Mouse (Mus musculus): ENCODE results near the gene Smg6. TPM values are rescaled to one million over a fixed set of nuclear protein-coding genes. Genes with fewer than 3 reads are reported as not detected.
A peak's percentile ranks its signal among the peaks of the same experiment; 100 is the strongest.
"Not testable (repeated sequence)": the region's sequence is repeated elsewhere in the genome, so short reads cannot be mapped to it uniquely, and the experiment has no call there.

Gene Smg6
- polyA plus RNA-seq, 1 experiment from 2014 or later = 24.1 TPM

GRCm38 (mm10) chr11:75172151-75173094 lies 246.8 kb downstream of the Smg6 start:
- H3K9me3 ChIP-seq = no peaks in the 10 kb centered on the region
- H3K27me3 ChIP-seq = peaks cover 60% of the 10 kb centered on the region
- peak overlapping the region; percentile 36 for H3K9ac ChIP-seq
- peak overlapping the region; percentile 86 for H3K4me2 ChIP-seq (replicated peaks)
- no peak for ATAC-seq (ENCODE audit: insufficient number of reproducible peaks, insufficient read depth, low FRiP score, low TSS enrichment)
- H3K27ac ChIP-seq = no peak overlapping the region
- H3K4me1 ChIP-seq = peaks cover 47% of the 10 kb centered on the region
- H3K4me3 ChIP-seq = peak overlapping the region; percentile 61
- H3K36me3 ChIP-seq = 0 out of 2 replicates have a peak, but pooled peaks cover 4% of the 10 kb centered on the region
- under 1% methylated on average over 74 of the region's 75 CpGs for WGBS

- H3K27ac ChIP-seq = no peak overlapping the region
- H3K9me3 ChIP-seq = no peaks in the 10 kb centered on the region
- H3K4me2 ChIP-seq (replicated peaks) = peak overlapping the region; percentile 86
- peak overlapping the region; percentile 61 for H3K4me3 ChIP-seq
- H3K9ac ChIP-seq = peak overlapping the region; percentile 19; the same call in 1 of the 2 replicates
- ATAC-seq (ENCODE audit: insufficient number of reproducible peaks, insufficient read depth, low FRiP score, low TSS enrichment) = peak; percentile 18; the same call in 1 of the 2 replicates
- peaks cover 51% of the 10 kb centered on the region for H3K27me3 ChIP-seq
- H3K36me3 ChIP-seq = 0 out of 2 replicates have a peak, but pooled peaks cover 8% of the 10 kb centered on the region
- peaks cover 50% of the 10 kb centered on the region for H3K4me1 ChIP-seq
- WGBS = 1% methylated on average over 69 of the region's 71 CpGs
Measured at GRCm38 (mm10) chr11:75173095-75173798, 247.6 kb downstream of the Smg6 start.

- Histone ChIP-seq H3K27me3 (peaks cover 46% of the 10 kb centered on the region), H3K4me1 (peaks cover 45% of the 10 kb centered on the region), H3K9ac (0 out of 2 replicates have a peak overlapping the region, but pooled peaks have one; percentile 15), H3K36me3 (0 out of 2 replicates have a peak, but pooled peaks cover 8% of the 10 kb centered on the region), H3K9me3 (no peaks in the 10 kb centered on the region), H3K27ac (no peak overlapping the region), H3K4me3 (peak overlapping the region; percentile 61), H3K4me2 (replicated peaks) (peak overlapping the region; percentile 86)
- no peak for ATAC-seq (ENCODE audit: insufficient number of reproducible peaks, insufficient read depth, low FRiP score, low TSS enrichment)
- WGBS = 3% methylated on average over 15 of the region's 15 CpGs
Measured at GRCm38 (mm10) chr11:75173799-75174165, 248.2 kb downstream of the Smg6 start.

GRCm38 (mm10) chr11:75174574-75174973 lies 249.0 kb downstream of the Smg6 start:
- not testable (repeated sequence) for H3K4me2 ChIP-seq (replicated peaks); H3K9ac ChIP-seq; H3K4me3 ChIP-seq; ATAC-seq (ENCODE audit: insufficient number of reproducible peaks, insufficient read depth, low FRiP score, low TSS enrichment); H3K27ac ChIP-seq; H3K36me3 ChIP-seq; H3K9me3 ChIP-seq
- peaks cover 47% of the 10 kb centered on the region for H3K4me1 ChIP-seq
- WGBS = 71% methylated on average over 6 of the region's 6 CpGs
- H3K27me3 ChIP-seq = peaks cover 38% of the 10 kb centered on the region

GRCm38 (mm10) chr11:75178011-75178410 lies 252.4 kb downstream of the Smg6 start:
- peak overlapping the region; percentile 77 for H3K4me2 ChIP-seq (replicated peaks)
- peaks cover 26% of the 10 kb centered on the region for H3K36me3 ChIP-seq
- H3K9ac ChIP-seq = peak overlapping the region; percentile 79
- H3K9me3 ChIP-seq = no peaks in the 10 kb centered on the region
- peaks cover 28% of the 10 kb centered on the region for H3K4me1 ChIP-seq
- H3K27me3 ChIP-seq = peaks cover 5% of the 10 kb centered on the region
- WGBS = 53% methylated on average over 12 of the region's 12 CpGs
- H3K27ac ChIP-seq = peak overlapping the region; percentile 80
- peak overlapping the region; percentile 80 for H3K4me3 ChIP-seq
- no peak for ATAC-seq (ENCODE audit: insufficient number of reproducible peaks, insufficient read depth, low FRiP score, low TSS enrichment)

- H3K4me3 ChIP-seq = peak within 1 kb of the TSS; percentile 80
- peak within 1 kb of the TSS; percentile 77 for H3K4me2 ChIP-seq (replicated peaks)
- ATAC-seq (ENCODE audit: insufficient number of reproducible peaks, insufficient read depth, low FRiP score, low TSS enrichment) = peak; percentile 95
- no peaks in the 10 kb centered on the region for H3K27me3 ChIP-seq
- H3K27ac ChIP-seq = peak within 1 kb of the TSS; percentile 80
- peaks cover 21% of the 10 kb centered on the region for H3K4me1 ChIP-seq
- H3K9me3 ChIP-seq = no peaks in the 10 kb centered on the region
- peaks cover 33% of the 10 kb centered on the region for H3K36me3 ChIP-seq
- peak within 1 kb of the TSS; percentile 79 for H3K9ac ChIP-seq
- under 1% methylated on average over 33 of the region's 33 CpGs for WGBS
Measured at GRCm38 (mm10) chr11:75178672-75179208, 253.1 kb downstream of the Smg6 start, which contains the start of gene Ovca2. TSS of gene Ovca2 (minus strand) at chr11:75178835.

GRCm38 (mm10) chr11:75183917-75184570 lies 258.4 kb downstream of the Smg6 start:
- no peaks in the 10 kb centered on the region for H3K27me3 ChIP-seq
- no peak overlapping the region for H3K9ac ChIP-seq
- H3K4me1 ChIP-seq = peaks cover 6% of the 10 kb centered on the region; the same call in 1 of the 2 replicates
- no peak overlapping the region for H3K4me3 ChIP-seq
- H3K4me2 ChIP-seq (replicated peaks) = no peak overlapping the region
- H3K9me3 ChIP-seq = no peaks in the 10 kb centered on the region
- H3K36me3 ChIP-seq = peaks cover 34% of the 10 kb centered on the region
- H3K27ac ChIP-seq = no peak overlapping the region
- 71% methylated on average over 2 of the region's 2 CpGs for WGBS
- ATAC-seq (ENCODE audit: insufficient number of reproducible peaks, insufficient read depth, low FRiP score, low TSS enrichment) = no peak

- 86% methylated on average over 5 of the region's 5 CpGs for WGBS
- Histone ChIP-seq H3K27me3 (no peaks in the 10 kb centered on the region), H3K4me2 (replicated peaks) (no peak overlapping the region), H3K27ac (no peak overlapping the region), H3K9ac (no peak overlapping the region), H3K4me3 (no peak overlapping the region), H3K4me1 (peaks cover 6% of the 10 kb centered on the region), H3K9me3 (no peaks in the 10 kb centered on the region), H3K36me3 (peaks cover 34% of the 10 kb centered on the region)
- no peak for ATAC-seq (ENCODE audit: insufficient number of reproducible peaks, insufficient read depth, low FRiP score, low TSS enrichment)
Measured at GRCm38 (mm10) chr11:75184573-75184972, 258.9 kb downstream of the Smg6 start.

- peaks cover 34% of the 10 kb centered on the region for H3K36me3 ChIP-seq
- no peaks in the 10 kb centered on the region for H3K27me3 ChIP-seq
- no peaks in the 10 kb centered on the region for H3K9me3 ChIP-seq
- peaks cover 8% of the 10 kb centered on the region for H3K4me1 ChIP-seq
- no peak overlapping the region for H3K4me2 ChIP-seq (replicated peaks)
- H3K9ac ChIP-seq = no peak overlapping the region
- no peak overlapping the region for H3K27ac ChIP-seq
- 79% methylated on average over 2 of the region's 2 CpGs for WGBS
- no peak for ATAC-seq (ENCODE audit: insufficient number of reproducible peaks, insufficient read depth, low FRiP score, low TSS enrichment)
- no peak overlapping the region for H3K4me3 ChIP-seq
Measured at GRCm38 (mm10) chr11:75184986-75185385, 259.4 kb downstream of the Smg6 start.

- WGBS = under 1% methylated on average over 22 of the region's 22 CpGs
- peaks cover 37% of the 10 kb centered on the region for H3K4me1 ChIP-seq
- H3K27ac ChIP-seq = no peak overlapping the region
Measured at GRCm38 (mm10) chr11:75189713-75190370, 264.2 kb downstream of the Smg6 start.

More at GRCm38 (mm10) chr11:75189713-75190370, 264.2 kb downstream of the Smg6 start:
- peak overlapping the region; percentile 62 for H3K9ac ChIP-seq
- no peaks in the 10 kb centered on the region for H3K9me3 ChIP-seq
- peak overlapping the region; percentile 89 for H3K4me2 ChIP-seq (replicated peaks)
- peak overlapping the region; percentile 94 for H3K4me3 ChIP-seq
- H3K36me3 ChIP-seq = no peaks in the 10 kb centered on the region
- ATAC-seq (ENCODE audit: insufficient number of reproducible peaks, insufficient read depth, low FRiP score, low TSS enrichment) = peak; percentile 8; the same call in 1 of the 2 replicates
- H3K27me3 ChIP-seq = peaks cover 37% of the 10 kb centered on the region

All from embryonic facial prominence, embryonic 12.5 days (tissue).